In the genomic region with DNA sequence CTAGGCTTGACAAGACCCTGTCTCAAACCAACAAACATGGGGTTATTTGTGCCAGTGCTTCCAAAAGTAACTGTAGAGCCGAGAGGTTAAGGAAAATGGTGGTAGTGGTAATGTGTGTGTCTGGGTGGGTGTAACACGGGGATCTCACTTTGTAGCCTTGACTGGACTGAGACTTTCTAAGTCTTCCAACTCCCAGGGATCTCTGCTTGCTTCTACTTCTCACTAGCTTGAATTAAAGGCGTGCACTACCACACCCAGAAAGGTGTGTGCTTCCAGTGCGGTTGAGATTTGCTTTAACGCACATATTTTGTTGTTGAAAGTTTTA, we compare ENCODE assay signal across 8 mouse cellular contexts. TPM values are rescaled to one million over a fixed set of nuclear protein-coding genes. Genes with fewer than 3 reads are reported as not detected.
A peak's percentile ranks its signal among the peaks of the same experiment; 100 is the strongest.
DNase-seq lines count a peak whose midpoint lies in the region; ATAC-seq and TF ChIP-seq lines count a peak whose summit lies in the region.

No protein-coding gene starts in this region.

- H3K9me3 ChIP-seq in hindbrain, postnatal 0 days (ENCODE audit: low read length), result no peaks in the 10 kb centered on the region
- no peaks in the 10 kb centered on the region for H3K9me3 ChIP-seq in midbrain, embryonic 14.5 days (ENCODE audit: control insufficient read depth, low read length)

- 4% methylated on average over 5 of the region's 5 CpGs for whole genome bisulfite sequencing in kidney, adult 2 months
- 11% methylated on average over 5 of the region's 5 CpGs for WGBS in hindbrain, postnatal 0 days
- 20% methylated on average over 5 of the region's 5 CpGs for WGBS in midbrain, embryonic 14.5 days

- no peak for TF ChIP-seq POLR2A in kidney, adult 2 months (IDR thresholded peaks at IDR 0.05; ENCODE audit: low read depth, low read length)

- H3K9ac ChIP-seq in hindbrain, postnatal 0 days (replicated peaks; ENCODE audit: low read length), result peak overlapping the region; percentile 96
- peak overlapping the region; percentile 83 for H3K9ac ChIP-seq in midbrain, embryonic 14.5 days (replicated peaks; ENCODE audit: low read length)

- ATAC-seq in common myeloid progenitor, adult 5-6 weeks (replicated peaks; ENCODE audit: low read depth, poor library complexity, severe bottlenecking), result peak; percentile 1; the same call in 1 of the 2 replicates
- ATAC-seq in hindbrain, postnatal 0 days, result peak; percentile 21; the same call in 1 of the 2 replicates
- ATAC-seq in midbrain, embryonic 14.5 days (ENCODE audit: low FRiP score, low TSS enrichment), result peak; percentile 29

- H3K4me2 ChIP-seq in hindbrain, postnatal 0 days (ENCODE audit: low read depth, low read length), result peak overlapping the region; percentile 61
- peak overlapping the region; percentile 64 for H3K4me2 ChIP-seq in midbrain, embryonic 14.5 days (ENCODE audit: low read length)

- H3K27ac ChIP-seq in kidney, adult 2 months (ENCODE audit: insufficient read depth, low read depth, low read length), result peak overlapping the region; percentile 82
- peak overlapping the region; percentile 96; the same call in 1 of the 2 replicates for H3K27ac ChIP-seq in hindbrain, postnatal 0 days
- peak overlapping the region; percentile 94; the same call in 1 of the 2 replicates for H3K27ac ChIP-seq in midbrain, embryonic 14.5 days (replicated peaks; ENCODE audit: low read depth, low read length)

- H3K4me1 ChIP-seq in kidney, adult 2 months (ENCODE audit: control insufficient read depth, insufficient read depth, low read length), result peaks cover 6% of the 10 kb centered on the region; the same call in 1 of the 2 replicates
- no peaks in the 10 kb centered on the region for H3K4me1 ChIP-seq in hindbrain, postnatal 0 days (ENCODE audit: insufficient read depth, low read length)
- 0 out of 2 replicates have a peak, but pooled peaks cover 8% of the 10 kb centered on the region for H3K4me1 ChIP-seq in midbrain, embryonic 14.5 days (ENCODE audit: control insufficient read depth, insufficient read depth, low read length)

- peak overlapping the region; percentile 75 for H3K4me3 ChIP-seq in kidney, adult 2 months (ENCODE audit: insufficient read depth, low read depth, low read length)
- peak overlapping the region; percentile 93 for H3K4me3 ChIP-seq in hindbrain, postnatal 0 days (ENCODE audit: low read length)
- peak overlapping the region; percentile 88 for H3K4me3 ChIP-seq in midbrain, embryonic 14.5 days (replicated peaks; ENCODE audit: low read depth, low read length)

- no peak for TF ChIP-seq CTCF in kidney, adult 2 months (conservative IDR thresholded peaks at IDR 0.05; ENCODE audit: insufficient read depth, insufficient read length, low read depth, low read length)
- TF ChIP-seq CTCF in hindbrain, postnatal 0 days (IDR thresholded peaks at IDR 0.05; ENCODE audit: low read depth), result no peak

- H3K36me3 ChIP-seq in kidney, adult 2 months (ENCODE audit: control insufficient read depth, insufficient read depth, low read length), result no peaks in the 10 kb centered on the region
- H3K36me3 ChIP-seq in hindbrain, postnatal 0 days (ENCODE audit: insufficient read depth, low read length), result no peaks in the 10 kb centered on the region
- no peaks in the 10 kb centered on the region for H3K36me3 ChIP-seq in midbrain, embryonic 14.5 days (ENCODE audit: control insufficient read depth, insufficient read depth, low read length)

- DNase-seq in kidney, adult 2 months, result no peak
- DNase-seq in kidney, adult 9 months, result no peak
- no peak for DNase-seq in hindbrain, postnatal 0 days (ENCODE audit: low spot score)
- DNase-seq in midbrain, embryonic 14.5 days, result no peak
- DNase-seq in urinary bladder, postnatal 36 days (ENCODE audit: low spot score in 2 of 2), result no peak
- DNase-seq in adipocyte (ENCODE audit: low spot score), result no peak
- DNase-seq in left cerebral cortex, adult 8-10 months (ENCODE audit: low spot score in 2 of 2), result no peak

- H3K27me3 ChIP-seq in kidney, adult 2 months (replicated peaks; ENCODE audit: control insufficient read depth, insufficient read depth, low read length), result no peaks in the 10 kb centered on the region
- no peaks in the 10 kb centered on the region for H3K27me3 ChIP-seq in hindbrain, postnatal 0 days (ENCODE audit: insufficient read depth, low read length)
- no peaks in the 10 kb centered on the region for H3K27me3 ChIP-seq in midbrain, embryonic 14.5 days (ENCODE audit: control insufficient read depth, insufficient read depth, low read length)

RNA-seq across cellular contexts. Expression of a gene that starts 0.3 kb away (rescaled TPM):
- 6.6 and 7.5 TPM in 2 replicates for polyA plus RNA-seq in kidney, adult 2 months (2012; rRNA removed)
- total RNA-seq in common myeloid progenitor, adult 5-6 weeks (2017), result 9.8 and 13.0 TPM in 2 replicates
- total RNA-seq in hindbrain, postnatal 0 days (2014; rRNA removed), result 15.0 and 15.5 TPM in 2 replicates
- polyA plus RNA-seq in hindbrain, postnatal 0 days (2015; fragmentation: Nextera tagmentation; extraction: Ambion mirVana), result 21.0 and 21.2 TPM in 2 replicates
- polyA plus RNA-seq in midbrain, embryonic 14.5 days (2014; fragmentation: Nextera tagmentation; extraction: Ambion mirVana), result 27.3 and 33.8 TPM in 2 replicates
- total RNA-seq in left cerebral cortex, adult 8-10 months (2022), result 10 to 100 TPM; 22.1 to 25.2 (median 24.1) TPM

RNA-seq across cellular contexts. Expression of a gene that starts 12.7 kb away (rescaled TPM):
- 336 and 441 TPM in 2 replicates for polyA plus RNA-seq in kidney, adult 2 months (2012; rRNA removed)
- 0.32 and 0.87 TPM in 2 replicates for total RNA-seq in common myeloid progenitor, adult 5-6 weeks (2017)
- 2.9 and 3.6 TPM in 2 replicates for total RNA-seq in hindbrain, postnatal 0 days (2014; rRNA removed)
- polyA plus RNA-seq in hindbrain, postnatal 0 days (2015; fragmentation: Nextera tagmentation; extraction: Ambion mirVana), result 2.2 and 2.8 TPM in 2 replicates
- 0.45 and 0.69 TPM in 2 replicates for polyA plus RNA-seq in midbrain, embryonic 14.5 days (2014; fragmentation: Nextera tagmentation; extraction: Ambion mirVana)
- total RNA-seq in left cerebral cortex, adult 8-10 months (2022), result 10 to 100 TPM; 10.6 to 11.4 (median 10.8) TPM

RNA-seq across cellular contexts. Expression of a gene that starts 47.9 kb away (rescaled TPM):
- 0.17 and 0.29 TPM in 2 replicates for polyA plus RNA-seq in kidney, adult 2 months (2012; rRNA removed)
- not detected in 2 replicates for total RNA-seq in common myeloid progenitor, adult 5-6 weeks (2017)
- total RNA-seq in hindbrain, postnatal 0 days (2014; rRNA removed), result not detected in 2 replicates
- not detected in 2 replicates for polyA plus RNA-seq in hindbrain, postnatal 0 days (2015; fragmentation: Nextera tagmentation; extraction: Ambion mirVana)
- polyA plus RNA-seq in midbrain, embryonic 14.5 days (2014; fragmentation: Nextera tagmentation; extraction: Ambion mirVana), result not detected in 2 replicates
- total RNA-seq in left cerebral cortex, adult 8-10 months (2022), result not detected
